Mouse (Mus musculus) hindbrain, postnatal 0 days (tissue): ENCODE data around the gene D6Wsu163e. TPM values are rescaled to one million over a fixed set of nuclear protein-coding genes. Genes with fewer than 3 reads are reported as not detected.

ENCODE experiments used
- ATAC-seq: fragments of 200-750 bp; cut with Nextera tagmentation; 2 replicates; pipeline ENCODE4 v1.8.0; 2017; ENCODE audit warnings: mild to moderate bottlenecking, moderate TSS enrichment, moderate library complexity
- DNase-seq: peaks from one replicate; pipeline ENCODE4 v3.0.0-alpha.2; 2015; ENCODE audit warnings: low spot score
- H3K27ac ChIP-seq: fragments of 300-500 bp; sonication (generic); 2 replicates; pipeline ENCODE4 v1.5.1; 2014; ENCODE audit warnings: mild to moderate bottlenecking
- H3K27me3 ChIP-seq: fragments of 300-500 bp; sonication (generic); 2 replicates; pipeline ENCODE4 v1.6.1; 2014; ENCODE audit warnings: low read length, mixed read lengths; ENCODE audit not compliant: insufficient read depth
- H3K36me3 ChIP-seq: fragments of 300-500 bp; sonication (generic); 2 replicates; pipeline ENCODE4 v1.6.1; 2014; ENCODE audit warnings: low read length, mixed read lengths; ENCODE audit not compliant: insufficient read depth
- H3K4me1 ChIP-seq: fragments of 300-500 bp; sonication (generic); 2 replicates; pipeline ENCODE4 v1.6.1; 2014; ENCODE audit warnings: antibody characterized with exemption, low read length, mixed read lengths; ENCODE audit not compliant: insufficient read depth
- H3K4me2 ChIP-seq: fragments of 300-500 bp; sonication (generic); 2 replicates; pipeline ENCODE4 v1.6.1; 2014; ENCODE audit warnings: low read depth, mild to moderate bottlenecking, low read length, moderate library complexity, mixed read lengths
- H3K4me3 ChIP-seq: fragments of 300-500 bp; sonication (generic); 2 replicates; pipeline ENCODE4 v1.5.1; 2014; ENCODE audit warnings: low read length
- H3K9ac ChIP-seq: fragments of 300-500 bp; sonication (generic); replicated peaks from 2 replicates; pipeline ENCODE4 v1.6.1; 2014; ENCODE audit warnings: mild to moderate bottlenecking, low read length, moderate library complexity, mixed read lengths
- H3K9me3 ChIP-seq: fragments of 300-500 bp; sonication (generic); 2 replicates; pipeline ENCODE4 v1.6.1; 2016; ENCODE audit warnings: low read length, mixed read lengths
- CTCF ChIP-seq: IDR thresholded peaks from 2 replicates; pipeline ENCODE4 v1.5.1; 2016; ENCODE audit warnings: antibody characterized with exemption, control low read depth, low read depth
- WGBS: fragments of 180-500 bp; shearing (Covaris S2); extraction: QIAGEN DNeasy Blood & Tissue Kit; methylation state at CpG from one replicate; pipeline ENCODE4 v1.1.7; 2014; 5-methylcytosine and 5-hydroxymethylcytosine counted together
- polyA plus RNA-seq: library from polyadenylated mRNA; unstranded; fragments of >200 nt; fragmentation: Nextera tagmentation; extraction: Ambion mirVana; gene quantifications from 2 replicates; pipeline ENCODE4 v1.2.1, GENCODE M21; 2015
- total RNA-seq: library from RNA; depleted of rRNA; stranded (reverse); fragments of >200 nt; gene quantifications from 2 replicates; pipeline ENCODE4 v1.2.3, GENCODE M21; 2014

Gene D6Wsu163e
- total and polyA plus RNA-seq, 2 experiments from 2014 or later = 15.0 to 29.5 TPM

DNA sequence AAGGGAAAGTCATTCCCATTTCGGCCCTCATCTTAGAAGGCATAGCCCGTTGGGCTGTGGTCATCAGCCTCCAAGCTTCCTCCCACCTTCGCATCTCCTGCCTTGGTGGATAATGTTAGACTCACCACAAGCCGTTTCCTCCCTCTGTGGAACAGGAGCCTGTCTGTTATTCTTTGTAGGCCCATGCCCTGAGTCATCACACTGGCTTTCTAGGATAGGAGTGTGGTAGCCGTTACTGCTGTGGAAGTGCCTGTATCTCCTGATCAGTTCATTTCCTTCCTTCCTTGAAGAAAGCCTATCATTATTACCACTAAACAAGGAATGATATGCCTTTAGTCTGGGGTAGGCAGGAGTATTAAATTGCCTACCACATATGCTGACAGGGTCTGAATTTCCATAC is 22.9 kb downstream of the D6Wsu163e start:
- Histone ChIP-seq H3K4me3 (no peak overlapping the region), H3K9ac (no peak overlapping the region), H3K9me3 (no peaks in the 10 kb centered on the region), H3K4me1 (no peaks in the 10 kb centered on the region), H3K27ac (no peak overlapping the region), H3K4me2 (no peak overlapping the region), H3K27me3 (no peaks in the 10 kb centered on the region), H3K36me3 (peaks cover 24% of the 10 kb centered on the region; the same call in 1 of the 2 replicates)
- no peak for DNase-seq
- 90% methylated on average over 5 of the region's 5 CpGs for WGBS
- TF ChIP-seq CTCF = no peak
- no peak for ATAC-seq

DNA sequence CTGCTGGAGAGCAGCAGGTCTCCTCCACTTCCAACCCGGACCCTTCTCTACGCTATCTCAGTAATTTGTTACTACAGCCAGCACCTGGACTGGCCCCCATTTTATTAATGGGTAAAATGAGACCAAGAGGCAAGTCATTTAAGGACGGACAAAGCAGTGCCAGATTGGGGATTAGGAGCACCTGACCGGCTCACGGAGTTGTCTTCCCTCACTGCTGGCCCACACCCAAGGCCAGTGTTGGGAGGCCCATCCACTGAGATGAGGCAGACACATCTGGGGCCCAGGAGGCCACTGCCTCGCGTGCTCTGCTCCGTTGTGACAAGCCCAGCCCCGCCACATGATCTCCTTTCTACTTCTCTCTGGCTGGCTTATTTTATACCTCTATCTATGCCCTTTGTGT is 23.7 kb downstream of the D6Wsu163e start:
- 80% methylated on average over 9 of the region's 9 CpGs for WGBS
- no peaks in the 10 kb centered on the region for H3K9me3 ChIP-seq
- H3K36me3 ChIP-seq = peaks cover 23% of the 10 kb centered on the region
- H3K9ac ChIP-seq = no peak overlapping the region
- no peaks in the 10 kb centered on the region for H3K27me3 ChIP-seq
- no peak for DNase-seq
- no peak for ATAC-seq
- TF ChIP-seq CTCF = no peak
- no peak overlapping the region for H3K4me3 ChIP-seq
- H3K4me2 ChIP-seq = no peak overlapping the region
- no peak overlapping the region for H3K27ac ChIP-seq
- no peaks in the 10 kb centered on the region for H3K4me1 ChIP-seq

DNA sequence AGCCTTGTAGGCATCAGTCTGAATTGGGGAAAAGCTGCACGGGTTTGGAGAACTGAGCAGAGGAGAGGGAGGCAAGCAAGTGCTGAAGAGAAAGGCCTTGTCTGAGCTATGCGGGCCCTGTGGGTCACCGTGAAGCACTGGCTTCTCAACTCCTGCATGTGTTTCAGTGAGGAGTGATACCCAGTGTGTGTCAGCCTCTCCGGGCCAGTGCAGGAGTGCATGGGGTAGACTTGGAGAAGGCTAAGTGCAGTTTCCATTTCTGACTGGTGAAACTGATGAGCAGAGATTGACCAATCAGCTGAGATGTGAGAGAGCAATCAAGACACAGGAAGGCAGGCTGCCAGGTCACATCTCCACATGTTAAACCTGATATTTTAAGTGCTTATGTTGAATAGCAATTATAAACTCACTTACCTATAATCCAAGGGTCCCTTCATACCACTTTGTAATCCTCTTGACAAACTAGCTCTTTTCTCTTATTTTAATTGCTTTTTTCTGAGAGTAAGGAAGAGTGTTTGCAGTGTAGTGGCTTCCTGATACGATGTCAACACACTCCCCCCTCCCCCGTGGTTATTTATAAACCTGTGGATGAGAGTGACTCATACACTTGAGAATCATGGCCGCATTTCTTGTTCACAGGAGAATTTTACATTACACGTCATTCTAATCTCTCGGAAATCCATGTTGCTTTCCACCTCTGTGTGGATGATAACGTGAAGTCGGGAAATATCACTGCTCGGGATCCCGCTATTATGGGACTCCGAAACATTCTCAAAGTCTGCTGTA is 26.7 kb downstream of the D6Wsu163e start:
- Histone ChIP-seq H3K4me1 (no peaks in the 10 kb centered on the region), H3K9ac (no peak overlapping the region), H3K36me3 (peaks cover 30% of the 10 kb centered on the region), H3K27ac (no peak overlapping the region), H3K27me3 (no peaks in the 10 kb centered on the region), H3K4me3 (no peak overlapping the region), H3K4me2 (no peak overlapping the region), H3K9me3 (no peaks in the 10 kb centered on the region)
- ATAC-seq (no peak), DNase-seq (no peak)
- TF ChIP-seq CTCF = no peak
- 92% methylated on average over 14 of the region's 14 CpGs for WGBS

DNA sequence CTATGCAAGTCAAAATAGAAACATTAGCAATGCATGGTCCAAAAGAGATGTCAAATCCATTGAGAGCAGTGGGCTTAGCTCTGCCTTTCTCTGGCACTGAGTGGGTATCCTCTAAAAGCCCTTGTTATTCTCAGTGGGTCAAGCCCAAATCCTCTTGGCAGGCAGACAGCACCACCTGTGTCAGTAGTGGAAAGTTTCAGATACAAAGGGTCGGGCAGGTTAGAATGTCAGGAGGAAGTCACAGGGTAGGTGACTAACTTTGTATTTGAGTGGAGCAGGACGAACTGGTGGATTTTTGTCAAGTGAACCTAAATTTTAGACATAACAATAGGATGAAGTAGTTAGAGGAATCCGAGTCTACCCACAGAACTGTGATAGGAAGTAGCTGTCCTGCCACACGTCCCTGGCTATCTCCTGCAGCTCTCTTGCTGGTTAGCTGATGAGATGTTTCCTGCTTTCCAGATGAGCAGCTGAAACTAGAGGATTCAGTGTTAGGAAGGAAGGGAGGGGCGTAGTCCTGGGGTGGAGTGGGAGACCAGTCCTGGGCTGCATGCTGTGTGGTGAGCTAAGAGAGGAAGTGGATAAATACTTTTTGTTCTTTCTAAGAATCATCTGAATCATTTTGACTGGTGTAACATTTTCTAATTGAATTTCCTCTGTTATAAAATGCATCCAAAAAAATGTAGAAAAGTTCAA is 41.9 kb downstream of the D6Wsu163e start:
- Histone ChIP-seq H3K4me2 (no peak overlapping the region), H3K4me3 (no peak overlapping the region), H3K4me1 (no peaks in the 10 kb centered on the region), H3K9ac (no peak overlapping the region), H3K27ac (no peak overlapping the region), H3K9me3 (no peaks in the 10 kb centered on the region), H3K27me3 (no peaks in the 10 kb centered on the region), H3K36me3 (no peaks in the 10 kb centered on the region)
- DNase-seq (no peak), ATAC-seq (no peak)
- TF ChIP-seq CTCF = no peak
- 64% methylated on average over 5 of the region's 5 CpGs for WGBS

DNA sequence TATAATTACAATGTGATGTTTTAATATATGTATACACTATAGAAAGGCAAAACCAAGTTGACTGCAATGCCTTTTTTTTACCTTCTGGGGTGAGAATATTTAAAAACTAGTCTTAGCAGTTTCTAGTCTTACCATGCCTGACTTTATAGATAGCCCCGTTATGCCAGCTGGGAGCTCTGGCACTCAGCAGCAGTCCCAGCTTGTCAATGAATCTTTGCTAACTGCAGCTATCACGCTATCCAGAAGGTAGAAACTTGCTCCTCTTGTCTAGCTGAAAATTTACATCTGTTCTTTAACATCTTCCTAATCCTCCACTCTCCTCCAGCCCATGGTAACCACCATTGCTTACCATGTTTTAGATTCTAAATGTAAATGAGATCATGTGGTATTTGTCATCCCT is 53.9 kb downstream of the D6Wsu163e start:
- no peaks in the 10 kb centered on the region for H3K9me3 ChIP-seq
- H3K27ac ChIP-seq = no peak overlapping the region
- no peaks in the 10 kb centered on the region for H3K36me3 ChIP-seq
- DNase-seq (no peak), ATAC-seq (no peak)
- H3K27me3 ChIP-seq = no peaks in the 10 kb centered on the region
- WGBS = 63% methylated on average over 2 of the region's 2 CpGs
- H3K4me3 ChIP-seq = no peak overlapping the region
- H3K4me2 ChIP-seq = no peak overlapping the region
- H3K4me1 ChIP-seq = no peaks in the 10 kb centered on the region
- no peak for TF ChIP-seq CTCF
- no peak overlapping the region for H3K9ac ChIP-seq

DNA sequence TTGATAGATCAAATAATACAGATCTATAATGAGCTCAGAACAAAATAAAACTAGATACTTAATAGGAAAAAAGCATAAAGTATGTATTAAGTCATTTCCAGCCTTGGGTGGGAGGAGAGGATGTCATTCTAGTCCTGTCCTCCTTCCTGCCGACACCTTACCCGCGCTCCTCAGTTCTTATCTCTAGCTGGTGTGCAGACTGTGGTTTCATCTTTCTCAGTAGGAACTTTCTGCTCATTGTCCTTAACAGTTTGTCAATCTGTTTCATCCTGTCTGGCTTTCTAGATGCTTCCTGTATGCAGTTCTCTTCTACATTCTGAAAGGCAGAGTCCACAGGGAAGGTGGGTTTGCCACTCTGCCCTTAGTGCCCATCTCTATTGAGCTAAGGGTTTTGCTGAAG is 55.7 kb downstream of the D6Wsu163e start:
- DNase-seq (no peak), ATAC-seq (no peak)
- no peaks in the 10 kb centered on the region for H3K36me3 ChIP-seq
- no peaks in the 10 kb centered on the region for H3K9me3 ChIP-seq
- no peaks in the 10 kb centered on the region for H3K4me1 ChIP-seq
- no peak overlapping the region for H3K4me2 ChIP-seq
- no peak overlapping the region for H3K4me3 ChIP-seq
- H3K27me3 ChIP-seq = no peaks in the 10 kb centered on the region
- H3K9ac ChIP-seq = no peak overlapping the region
- H3K27ac ChIP-seq = no peak overlapping the region
- TF ChIP-seq CTCF = no peak
- WGBS = 87% methylated on average over 3 of the region's 3 CpGs

DNA sequence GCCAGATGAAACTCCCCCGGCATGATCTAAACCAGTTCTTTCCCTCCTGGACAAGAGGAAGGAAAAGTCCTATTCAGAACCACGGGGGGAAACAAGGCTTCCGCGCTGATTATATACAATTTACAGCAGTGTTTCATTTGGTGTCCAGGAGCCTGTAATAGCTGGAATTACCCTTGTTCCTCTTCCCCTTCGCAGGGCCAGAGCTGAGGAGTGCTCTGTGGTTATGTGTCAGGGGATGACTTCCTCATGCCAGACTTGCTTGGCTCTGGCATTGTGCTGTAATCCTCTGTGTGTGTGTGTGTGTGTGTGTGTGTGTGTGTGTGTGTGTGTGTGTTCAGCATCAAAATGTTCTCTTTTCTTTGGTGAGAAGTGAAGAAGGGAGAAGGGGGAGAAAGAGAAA is 56.6 kb downstream of the D6Wsu163e start:
- H3K36me3 ChIP-seq = no peaks in the 10 kb centered on the region
- no peak for TF ChIP-seq CTCF
- WGBS = 88% methylated on average over 5 of the region's 5 CpGs
- no peak for DNase-seq
- ATAC-seq = no peak
- H3K27ac ChIP-seq = no peak overlapping the region
- H3K4me2 ChIP-seq = no peak overlapping the region
- H3K27me3 ChIP-seq = no peaks in the 10 kb centered on the region
- no peaks in the 10 kb centered on the region for H3K9me3 ChIP-seq
- no peak overlapping the region for H3K9ac ChIP-seq
- H3K4me1 ChIP-seq = no peaks in the 10 kb centered on the region
- no peak overlapping the region for H3K4me3 ChIP-seq
